Mouse (Mus musculus): ENCODE measurements around the gene Sept10.
"Not testable (repeated sequence)": the region's sequence is repeated elsewhere in the genome, so short reads cannot be mapped to it uniquely, and the experiment has no call there.

Gene Sept10

GRCm38 (mm10) chr10:59127637-59128036, 94.0 kb downstream of the Sept10 start:
- DNase-seq (ENCODE audit: low spot score) = no peak

GRCm38 (mm10) chr10:59125497-59125896, 96.2 kb downstream of the Sept10 start:
- DNase-seq (ENCODE audit: low spot score) = no peak

GRCm38 (mm10) chr10:59119811-59120210, 101.8 kb downstream of the Sept10 start:
- no peak for DNase-seq (ENCODE audit: low spot score)

- no peak for DNase-seq (ENCODE audit: low spot score)
Observed at GRCm38 (mm10) chr10:59119001-59119400, 102.6 kb downstream of the Sept10 start.

- no peak for DNase-seq (ENCODE audit: low spot score)
Observed at GRCm38 (mm10) chr10:59117555-59117954, 104.1 kb downstream of the Sept10 start.

- DNase-seq (ENCODE audit: low spot score) = no peak
Observed at GRCm38 (mm10) chr10:59116331-59116730, 105.3 kb downstream of the Sept10 start.

- DNase-seq (ENCODE audit: low spot score) = no peak
Observed at GRCm38 (mm10) chr10:59115691-59116090, 106.0 kb downstream of the Sept10 start.

- no peak for DNase-seq (ENCODE audit: low spot score)
Observed at GRCm38 (mm10) chr10:59114535-59115291, 106.9 kb downstream of the Sept10 start.

- no peak for DNase-seq (ENCODE audit: low spot score)
Observed at GRCm38 (mm10) chr10:59113386-59113785, 108.3 kb downstream of the Sept10 start.

GRCm38 (mm10) chr10:59112755-59113154, 108.9 kb downstream of the Sept10 start:
- no peak for DNase-seq (ENCODE audit: low spot score)

- no peak for DNase-seq (ENCODE audit: low spot score)
Observed at GRCm38 (mm10) chr10:59110386-59110785, 111.3 kb downstream of the Sept10 start.

GRCm38 (mm10) chr10:59109015-59109414, 112.6 kb downstream of the Sept10 start:
- peak; percentile 49 for DNase-seq (ENCODE audit: low spot score)

GRCm38 (mm10) chr10:59106644-59107043, 115.0 kb downstream of the Sept10 start:
- no peak for DNase-seq (ENCODE audit: low spot score)

- no peak for DNase-seq (ENCODE audit: low spot score)
Observed at GRCm38 (mm10) chr10:59105885-59106284, 115.8 kb downstream of the Sept10 start.

GRCm38 (mm10) chr10:59104683-59105082, 117.0 kb downstream of the Sept10 start:
- no peak for DNase-seq (ENCODE audit: low spot score)

GRCm38 (mm10) chr10:59103076-59103475, 118.6 kb downstream of the Sept10 start:
- not testable (repeated sequence) for DNase-seq (ENCODE audit: low spot score)

- no peak for DNase-seq (ENCODE audit: low spot score)
Observed at GRCm38 (mm10) chr10:59091988-59092387, 129.7 kb downstream of the Sept10 start.
